ENCODE assay signal across 18 mouse cellular contexts in genomic region chr2:49562688-49563350, GRCm38 (mm10). TPM values are rescaled to one million over a fixed set of nuclear protein-coding genes. Genes with fewer than 3 reads are reported as not detected.
DNase-seq lines count a peak whose midpoint lies in the region; ATAC-seq and TF ChIP-seq lines count a peak whose summit lies in the region.
"Had no signal": no experiment of that assay in that cellular context is flagged by ENCODE, and none has a peak within 500 bp of the region (broad histone marks: within the 10 kb centered on the region; RNA-seq: fewer than 3 reads in every experiment).

No protein-coding gene starts in this region.

- H3K9ac ChIP-seq in midbrain, postnatal 0 days (replicated peaks; ENCODE audit: low read length, poor library complexity, severe bottlenecking): no peak overlapping the region
- H3K9ac ChIP-seq: embryonic facial prominence, embryonic 12.5 days; heart, embryonic 15.5 days; hindbrain, embryonic 15.5 days; limb, embryonic 15.5 days; midbrain, embryonic 12.5 days; stomach, embryonic 15.5 days had no signal

- H3K27me3 ChIP-seq in Patski: no peaks in the 10 kb centered on the region
- H3K27me3 ChIP-seq in myocyte (ENCODE audit: control insufficient read depth, insufficient read depth, insufficient read length): no peaks in the 10 kb centered on the region
- no peaks in the 10 kb centered on the region for H3K27me3 ChIP-seq in midbrain, postnatal 0 days (ENCODE audit: insufficient read depth, low read length)
- H3K27me3 ChIP-seq in thymus, adult 2 months (ENCODE audit: control insufficient read depth, insufficient read depth, low read length): no peaks in the 10 kb centered on the region
- H3K27me3 ChIP-seq: embryonic facial prominence, embryonic 12.5 days; heart, embryonic 15.5 days; hindbrain, embryonic 15.5 days; limb, embryonic 15.5 days; midbrain, embryonic 12.5 days; stomach, embryonic 15.5 days had no signal

- POLR2A ChIA-PET in Patski (lab: Charles Lee): interaction anchor here (0.8 kb wide), 1 partner anchor 21 kb away, joined by 3 read pairs; no protein-coding TSS in a partner anchor

- H3K27ac ChIP-seq in midbrain, postnatal 0 days (ENCODE audit: low read depth, low read length): no peak overlapping the region
- no peak overlapping the region for H3K27ac ChIP-seq in thymus, adult 2 months (ENCODE audit: control insufficient read depth, insufficient read depth, low read length)
- H3K27ac ChIP-seq: embryonic facial prominence, embryonic 12.5 days; heart, embryonic 15.5 days; hindbrain, embryonic 15.5 days; layer of hippocampus, adult 2 months; limb, embryonic 15.5 days; midbrain, embryonic 12.5 days; stomach, embryonic 15.5 days had no signal

- H3K9me3 ChIP-seq in midbrain, postnatal 0 days (ENCODE audit: low read length): no peaks in the 10 kb centered on the region
- H3K9me3 ChIP-seq: embryonic facial prominence, embryonic 12.5 days; heart, embryonic 15.5 days; hindbrain, embryonic 15.5 days; limb, embryonic 15.5 days; midbrain, embryonic 12.5 days; stomach, embryonic 15.5 days had no signal

- H3K4me2 ChIP-seq in myocyte (ENCODE audit: low read depth): peak overlapping the region; percentile 54
- no peak overlapping the region for H3K4me2 ChIP-seq in midbrain, postnatal 0 days (ENCODE audit: low read depth, low read length, poor library complexity, severe bottlenecking)
- H3K4me2 ChIP-seq: embryonic facial prominence, embryonic 12.5 days; heart, embryonic 15.5 days; hindbrain, embryonic 15.5 days; limb, embryonic 15.5 days; midbrain, embryonic 12.5 days; stomach, embryonic 15.5 days had no signal

- H3K4me3 ChIP-seq in myocyte: no peak overlapping the region
- H3K4me3 ChIP-seq in midbrain, postnatal 0 days (ENCODE audit: low read depth, low read length): no peak overlapping the region
- H3K4me3 ChIP-seq in thymus, adult 2 months (ENCODE audit: control insufficient read depth, insufficient read depth, low read length): no peak overlapping the region
- H3K4me3 ChIP-seq: embryonic facial prominence, embryonic 12.5 days; heart, embryonic 15.5 days; hindbrain, embryonic 15.5 days; layer of hippocampus, adult 2 months; limb, embryonic 15.5 days; midbrain, embryonic 12.5 days; stomach, embryonic 15.5 days had no signal

- no peak overlapping the region for H3ac ChIP-seq in myocyte (ENCODE audit: control insufficient read depth, insufficient read length)

- 61% methylated on average over 10 of the region's 10 CpGs for WGBS in midbrain, postnatal 0 days
- WGBS in thymus, adult 2 months: 95% methylated on average over 10 of the region's 10 CpGs

- TF ChIP-seq CTCF in Patski (IDR thresholded peaks at IDR 0.05): no peak
- TF ChIP-seq CTCF in midbrain, postnatal 0 days (IDR thresholded peaks at IDR 0.05): no peak
- TF ChIP-seq CTCF in thymus, adult 2 months (IDR thresholded peaks at IDR 0.05; ENCODE audit: borderline replicate concordance, control insufficient read depth, extremely low read depth, insufficient read depth, low read length, poor library complexity): no peak

- in situ Hi-C loops in Patski (cut with MboI; ENCODE audit: low pct_unique_long_range_greater_than_20kb): no loop called here

- CTCF ChIA-PET in Patski (lab: Charles Lee): no interaction called here

- no peak for TF ChIP-seq POLR2A in myocyte (IDR thresholded peaks at IDR 0.05; ENCODE audit: insufficient read length, low read depth)
- TF ChIP-seq POLR2A in thymus, adult 2 months (IDR thresholded peaks at IDR 0.05; ENCODE audit: control insufficient read depth, extremely low read depth, insufficient read depth, low read length, poor library complexity): no peak

- H3K79me2 ChIP-seq in myocyte (ENCODE audit: control insufficient read depth, insufficient read depth): no peaks in the 10 kb centered on the region

- ATAC-seq in Patski: peak; percentile 62
- ATAC-seq in midbrain, postnatal 0 days (ENCODE audit: low FRiP score): no peak

- DNase-seq in Patski (ENCODE audit: low read depth, low spot score): no peak
- peak; percentile 51 to 53 for DNase-seq in cerebellum, adult 18-20 months
- DNase-seq in frontal cortex, postnatal 14 days (ENCODE audit: low spot score in 2 of 2): peak; percentile 25 to 38
- DNase-seq in spleen, postnatal 10 days (ENCODE audit: low spot score in 2 of 2): no peak
- DNase-seq in midbrain, postnatal 0 days (ENCODE audit: low spot score): no peak
- DNase-seq in thymus, adult 2 months: no peak
- DNase-seq: adrenal gland, postnatal 10 days; kidney, adult 8-10 months; thymus, postnatal 4 days had no signal

- no peaks in the 10 kb centered on the region for H3K36me3 ChIP-seq in myocyte (ENCODE audit: control insufficient read depth, insufficient read depth)
- no peaks in the 10 kb centered on the region for H3K36me3 ChIP-seq in midbrain, postnatal 0 days (ENCODE audit: insufficient read depth, low read length)
- H3K36me3 ChIP-seq in thymus, adult 2 months (ENCODE audit: control insufficient read depth, insufficient read depth, low read length): no peaks in the 10 kb centered on the region
- H3K36me3 ChIP-seq: embryonic facial prominence, embryonic 12.5 days; heart, embryonic 15.5 days; hindbrain, embryonic 15.5 days; limb, embryonic 15.5 days; midbrain, embryonic 12.5 days; stomach, embryonic 15.5 days had no signal

- H3K4me1 ChIP-seq in midbrain, postnatal 0 days (ENCODE audit: insufficient read depth, low read length): no peaks in the 10 kb centered on the region
- H3K4me1 ChIP-seq in thymus, adult 2 months (replicated peaks; ENCODE audit: control insufficient read depth, insufficient read depth, low read length): no peaks in the 10 kb centered on the region
- H3K4me1 ChIP-seq: embryonic facial prominence, embryonic 12.5 days; heart, embryonic 15.5 days; hindbrain, embryonic 15.5 days; limb, embryonic 15.5 days; midbrain, embryonic 12.5 days; stomach, embryonic 15.5 days had no signal

TF ChIP-seq in myocyte, 11 proteins besides CTCF, POLR2A, EP300 and RAD21:
- TF ChIP-seq SRF (IDR thresholded peaks at IDR 0.05; ENCODE audit: control insufficient read depth, insufficient read length, low read depth) (no peak), MYOG (IDR thresholded peaks at IDR 0.05; ENCODE audit: control insufficient read depth in 1 of 3, insufficient read depth in 1 of 3, insufficient read length in 2 of 3, low read depth in 2 of 3) (peak in 1 of 3 experiments; percentile 4), TCF12 (IDR thresholded peaks at IDR 0.05; ENCODE audit: insufficient read depth, poor library complexity, severe bottlenecking) (peak; percentile 35), USF1 (IDR thresholded peaks at IDR 0.05; ENCODE audit: low read depth) (no peak), MAX (IDR thresholded peaks at IDR 0.05; ENCODE audit: low read depth) (no peak), CEBPB (IDR thresholded peaks at IDR 0.05; ENCODE audit: insufficient read depth, poor library complexity, severe bottlenecking) (peak; percentile 53; the same call in 1 of the 2 replicates), REST (IDR thresholded peaks at IDR 0.05; ENCODE audit: insufficient read depth, insufficient read length) (no peak), TCF3 (IDR thresholded peaks at IDR 0.05; ENCODE audit: insufficient read length, low read depth) (no peak), MYOD1 (IDR thresholded peaks at IDR 0.05; ENCODE audit: control insufficient read depth in 1 of 3, insufficient read length in 2 of 3, low read depth in 2 of 3) (peak in 2 of 3 experiments; percentile 61 to 80), POLR2AphosphoS2 (IDR thresholded peaks at IDR 0.05; ENCODE audit: insufficient read length, low read depth) (no peak)
TF ChIP-seq in myocyte: peak in this region for 4.

RNA-seq across cellular contexts. Expression of gene Kif5c, which starts 56.3 kb away (rescaled TPM):
- 10.6 TPM for polyA plus RNA-seq in Patski (2021)
- polyA plus RNA-seq in myocyte (2012; fragmentation: generic; extraction: Trizol): 6.2 TPM
- 328 and 412 TPM in 2 replicates for total RNA-seq in midbrain, postnatal 0 days (2014; rRNA removed)
- polyA plus RNA-seq in midbrain, postnatal 0 days (2015; fragmentation: Nextera tagmentation; extraction: Ambion mirVana): 159 and 170 TPM in 2 replicates
- 0.40 and 1.4 TPM in 2 replicates for polyA plus RNA-seq in thymus, adult 2 months (2012; rRNA removed)
- total RNA-seq: granulocyte monocyte progenitor cell, adult 5-6 weeks had no signal

Comparison
In these comparisons a context has a peak if more than half of its experiments do, and no peak if none do; other contexts are left out.
1. DNase-seq: peak in cerebellum, adult 18-20 months (2 of 2) and frontal cortex, postnatal 14 days (2 of 2); none in Patski (single experiment), spleen, postnatal 10 days (0 of 2), midbrain, postnatal 0 days (single experiment) and thymus, adult 2 months (single experiment).
2. RNA of gene Kif5c, which starts 56.3 kb away (polyA plus RNA-seq): 159 to 170 TPM in midbrain, postnatal 0 days; 10.6 TPM in Patski (single experiment), 6.2 TPM in myocyte (single experiment) and 0.40 to 1.4 TPM in thymus, adult 2 months; every median in the first group is over 10 times any median in the second.